Mouse (Mus musculus): Measurements from ENCODE around the gene Stim1. TPM values are rescaled to one million over a fixed set of nuclear protein-coding genes. Genes with fewer than 3 reads are reported as not detected.

Gene Stim1
- polyA plus RNA-seq, 1 experiment, result 37.0 TPM

DNA sequence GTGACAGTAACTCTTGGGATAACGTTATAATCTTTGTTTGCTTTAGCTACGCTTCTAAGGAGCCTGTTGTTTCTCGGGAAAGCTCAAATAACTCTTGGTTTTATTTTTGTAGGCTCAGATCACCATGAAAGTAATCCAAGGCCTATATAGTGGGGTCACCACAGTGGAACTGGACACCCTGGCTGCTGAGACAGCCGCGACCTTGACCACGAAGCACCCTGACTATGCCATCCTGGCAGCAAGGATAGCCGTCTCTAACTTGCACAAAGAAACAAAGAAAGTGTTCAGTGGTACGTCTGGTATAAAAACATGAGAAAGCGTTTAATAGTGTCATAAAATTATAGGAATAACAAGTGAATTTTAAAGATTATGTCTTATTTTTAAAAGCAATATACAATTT lies 178.8 kb downstream of the Stim1 start:
- H3K36me3 ChIP-seq (ENCODE audit: control insufficient read depth, insufficient read depth, low read length), result peaks cover 2% of the 10 kb centered on the region; the same call in 1 of the 2 replicates
- no peak for DNase-seq

DNA sequence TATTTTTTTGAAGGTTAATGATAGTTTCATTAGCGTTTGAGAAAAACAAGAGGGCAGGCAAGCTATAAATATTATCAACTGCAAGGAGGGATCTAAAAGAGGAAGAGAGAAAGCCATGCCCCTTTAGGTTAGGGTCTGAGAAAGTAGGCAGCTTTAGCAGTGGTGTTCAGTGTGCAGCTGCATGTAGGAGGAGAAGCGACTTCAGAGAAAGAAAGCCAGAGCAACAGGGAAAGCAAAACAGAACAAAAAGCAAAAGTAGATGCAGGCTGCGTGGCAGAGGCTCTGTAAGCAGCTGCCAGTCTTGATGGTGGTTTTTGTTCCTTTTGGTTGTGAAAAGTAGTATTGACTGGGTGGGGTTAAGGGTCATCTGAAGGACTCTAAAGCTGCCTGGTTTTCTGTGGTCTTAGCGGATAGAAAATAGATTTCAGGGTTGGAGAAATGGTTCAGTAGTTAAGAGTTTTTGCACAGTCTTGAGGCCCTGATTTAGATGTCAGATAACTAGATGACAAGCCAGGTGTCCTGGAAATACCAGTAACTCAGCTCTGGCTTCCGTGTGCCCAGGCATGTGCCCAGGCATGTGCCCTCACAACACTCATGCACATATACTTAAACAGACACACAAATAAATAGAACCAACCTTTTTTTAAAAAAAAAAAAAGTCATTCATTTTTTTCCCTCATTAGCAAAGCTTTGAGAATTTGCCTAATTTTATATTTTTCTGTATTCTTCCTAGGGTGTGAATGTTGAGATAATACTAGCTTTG lies 191.2 kb downstream of the Stim1 start:
- Histone ChIP-seq H3K4me3 (ENCODE audit: insufficient read depth, low read depth, low read length) (no peak overlapping the region), H3K27me3 (replicated peaks; ENCODE audit: control insufficient read depth, insufficient read depth, low read length) (no peaks in the 10 kb centered on the region), H3K36me3 (ENCODE audit: control insufficient read depth, insufficient read depth, low read length) (peaks cover 5% of the 10 kb centered on the region), H3K4me1 (ENCODE audit: control insufficient read depth, insufficient read depth, low read length) (no peaks in the 10 kb centered on the region), H3K27ac (ENCODE audit: insufficient read depth, low read depth, low read length) (no peak overlapping the region)
- no peak for TF ChIP-seq CTCF (conservative IDR thresholded peaks at IDR 0.05; ENCODE audit: insufficient read depth, insufficient read length, low read depth, low read length)
- no peak for TF ChIP-seq POLR2A (IDR thresholded peaks at IDR 0.05; ENCODE audit: low read depth, low read length)
- WGBS, result 87% methylated on average over 5 of the region's 5 CpGs
- no peak for DNase-seq

More for the DNA sequence above, 178.8 kb downstream of the Stim1 start:
- 72% methylated on average over 9 of the region's 9 CpGs for WGBS
- no peaks in the 10 kb centered on the region for H3K27me3 ChIP-seq (replicated peaks; ENCODE audit: control insufficient read depth, insufficient read depth, low read length)
- no peak overlapping the region for H3K27ac ChIP-seq (ENCODE audit: insufficient read depth, low read depth, low read length)
- H3K4me3 ChIP-seq (ENCODE audit: insufficient read depth, low read depth, low read length), result no peak overlapping the region
- TF ChIP-seq CTCF (conservative IDR thresholded peaks at IDR 0.05; ENCODE audit: insufficient read depth, insufficient read length, low read depth, low read length) (no peak), POLR2A (IDR thresholded peaks at IDR 0.05; ENCODE audit: low read depth, low read length) (no peak)
- H3K4me1 ChIP-seq (ENCODE audit: control insufficient read depth, insufficient read depth, low read length), result no peaks in the 10 kb centered on the region

DNA sequence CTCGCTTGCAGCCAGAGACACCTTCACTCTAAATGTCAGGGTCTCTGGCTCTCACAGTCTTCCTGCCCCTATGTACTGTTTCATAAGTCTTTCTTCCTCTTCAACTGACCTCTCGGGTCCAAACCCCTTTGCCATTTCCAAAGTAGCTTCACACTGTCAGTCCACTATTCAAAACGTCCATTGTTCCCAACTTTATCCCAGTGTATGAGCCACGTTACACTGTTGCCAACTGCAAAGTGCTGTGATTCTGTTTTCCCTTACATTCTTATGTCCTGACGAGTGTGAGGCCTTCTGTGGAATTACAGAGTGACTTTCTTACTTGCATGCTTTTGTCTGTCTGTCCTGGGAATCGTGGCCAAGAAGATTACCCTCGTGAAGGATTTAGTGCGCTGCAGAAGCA lies 200.0 kb downstream of the Stim1 start:
- no peak for DNase-seq
- Histone ChIP-seq H3K4me3 (ENCODE audit: insufficient read depth, low read depth, low read length) (no peak overlapping the region), H3K4me1 (ENCODE audit: control insufficient read depth, insufficient read depth, low read length) (no peaks in the 10 kb centered on the region), H3K36me3 (ENCODE audit: control insufficient read depth, insufficient read depth, low read length) (peaks cover 2% of the 10 kb centered on the region), H3K27me3 (replicated peaks; ENCODE audit: control insufficient read depth, insufficient read depth, low read length) (no peaks in the 10 kb centered on the region), H3K27ac (ENCODE audit: insufficient read depth, low read depth, low read length) (no peak overlapping the region)
- 94% methylated on average over 8 of the region's 8 CpGs for WGBS
- TF ChIP-seq CTCF (conservative IDR thresholded peaks at IDR 0.05; ENCODE audit: insufficient read depth, insufficient read length, low read depth, low read length) (no peak), POLR2A (IDR thresholded peaks at IDR 0.05; ENCODE audit: low read depth, low read length) (no peak)

DNA sequence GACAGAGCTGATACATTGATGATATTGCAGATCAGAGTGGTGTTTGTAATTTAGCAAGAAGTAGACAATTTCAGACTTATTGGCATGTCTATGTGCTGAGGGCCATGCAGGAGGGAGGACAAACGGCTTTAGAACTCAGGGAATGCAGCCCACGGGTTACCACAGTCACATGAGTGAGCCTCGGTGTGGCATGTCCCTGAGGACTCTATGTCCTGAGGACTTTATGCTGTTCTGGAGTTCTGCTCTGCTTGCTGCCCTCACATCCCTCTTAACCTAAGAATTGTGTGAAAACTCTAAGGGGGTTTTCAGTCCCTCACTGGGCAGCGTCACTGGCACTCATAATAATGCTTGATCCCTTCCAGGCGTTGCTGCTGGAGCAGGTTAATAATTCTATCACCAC lies 205.1 kb downstream of the Stim1 start:
- Histone ChIP-seq H3K27ac (ENCODE audit: insufficient read depth, low read depth, low read length) (no peak overlapping the region), H3K4me1 (ENCODE audit: control insufficient read depth, insufficient read depth, low read length) (no peaks in the 10 kb centered on the region), H3K36me3 (ENCODE audit: control insufficient read depth, insufficient read depth, low read length) (no peaks in the 10 kb centered on the region; the same call in 1 of the 2 replicates), H3K27me3 (replicated peaks; ENCODE audit: control insufficient read depth, insufficient read depth, low read length) (no peaks in the 10 kb centered on the region), H3K4me3 (ENCODE audit: insufficient read depth, low read depth, low read length) (no peak overlapping the region)
- TF ChIP-seq CTCF (conservative IDR thresholded peaks at IDR 0.05; ENCODE audit: insufficient read depth, insufficient read length, low read depth, low read length) (no peak), POLR2A (IDR thresholded peaks at IDR 0.05; ENCODE audit: low read depth, low read length) (no peak)
- WGBS, result 22% methylated on average over 5 of the region's 5 CpGs
- no peak for DNase-seq

- TF ChIP-seq CTCF (conservative IDR thresholded peaks at IDR 0.05; ENCODE audit: insufficient read depth, insufficient read length, low read depth, low read length), result no peak
- TF ChIP-seq POLR2A (IDR thresholded peaks at IDR 0.05; ENCODE audit: low read depth, low read length), result no peak
- 95% methylated on average over 5 of the region's 5 CpGs for WGBS
- Histone ChIP-seq H3K36me3 (ENCODE audit: control insufficient read depth, insufficient read depth, low read length) (no peaks in the 10 kb centered on the region), H3K27ac (ENCODE audit: insufficient read depth, low read depth, low read length) (no peak overlapping the region), H3K27me3 (replicated peaks; ENCODE audit: control insufficient read depth, insufficient read depth, low read length) (no peaks in the 10 kb centered on the region), H3K4me1 (ENCODE audit: control insufficient read depth, insufficient read depth, low read length) (no peaks in the 10 kb centered on the region), H3K4me3 (ENCODE audit: insufficient read depth, low read depth, low read length) (no peak overlapping the region)
- DNase-seq, result no peak
These were observed 209.0 kb downstream of the Stim1 start for GRCm38 (mm10) chr7:102476601-102477000.

GRCm38 (mm10) chr7:102477377-102477776 lies 209.8 kb downstream of the Stim1 start:
- H3K4me1 ChIP-seq (ENCODE audit: control insufficient read depth, insufficient read depth, low read length), result no peaks in the 10 kb centered on the region
- no peak overlapping the region for H3K4me3 ChIP-seq (ENCODE audit: insufficient read depth, low read depth, low read length)
- H3K27me3 ChIP-seq (replicated peaks; ENCODE audit: control insufficient read depth, insufficient read depth, low read length), result no peaks in the 10 kb centered on the region
- no peaks in the 10 kb centered on the region for H3K36me3 ChIP-seq (ENCODE audit: control insufficient read depth, insufficient read depth, low read length)
- no peak for DNase-seq
- TF ChIP-seq POLR2A (IDR thresholded peaks at IDR 0.05; ENCODE audit: low read depth, low read length), result no peak
- no peak for TF ChIP-seq CTCF (conservative IDR thresholded peaks at IDR 0.05; ENCODE audit: insufficient read depth, insufficient read length, low read depth, low read length)
- no peak overlapping the region for H3K27ac ChIP-seq (ENCODE audit: insufficient read depth, low read depth, low read length)
- 93% methylated on average over 11 of the region's 11 CpGs for WGBS

GRCm38 (mm10) chr7:102478425-102478824 lies 210.8 kb downstream of the Stim1 start:
- no peak overlapping the region for H3K4me3 ChIP-seq (ENCODE audit: insufficient read depth, low read depth, low read length)
- TF ChIP-seq POLR2A (IDR thresholded peaks at IDR 0.05; ENCODE audit: low read depth, low read length), result no peak
- no peak for TF ChIP-seq CTCF (conservative IDR thresholded peaks at IDR 0.05; ENCODE audit: insufficient read depth, insufficient read length, low read depth, low read length)
- H3K27ac ChIP-seq (ENCODE audit: insufficient read depth, low read depth, low read length), result no peak overlapping the region
- no peaks in the 10 kb centered on the region for H3K36me3 ChIP-seq (ENCODE audit: control insufficient read depth, insufficient read depth, low read length)
- H3K27me3 ChIP-seq (replicated peaks; ENCODE audit: control insufficient read depth, insufficient read depth, low read length), result no peaks in the 10 kb centered on the region
- DNase-seq, result no peak
- no peaks in the 10 kb centered on the region for H3K4me1 ChIP-seq (ENCODE audit: control insufficient read depth, insufficient read depth, low read length)
- 95% methylated on average over 4 of the region's 4 CpGs for WGBS
